Mouse (Mus musculus) frontal cortex, postnatal 36 days (tissue): Measurements from ENCODE around the gene Rbm8a.

Experiments
- DNase-seq, 2 experiments: peaks; one replicate each; pipeline ENCODE4 v3.0.0; 2022; ENCODE audit warnings: low spot score in 2 of 2

The Rbm8a gene

DNA sequence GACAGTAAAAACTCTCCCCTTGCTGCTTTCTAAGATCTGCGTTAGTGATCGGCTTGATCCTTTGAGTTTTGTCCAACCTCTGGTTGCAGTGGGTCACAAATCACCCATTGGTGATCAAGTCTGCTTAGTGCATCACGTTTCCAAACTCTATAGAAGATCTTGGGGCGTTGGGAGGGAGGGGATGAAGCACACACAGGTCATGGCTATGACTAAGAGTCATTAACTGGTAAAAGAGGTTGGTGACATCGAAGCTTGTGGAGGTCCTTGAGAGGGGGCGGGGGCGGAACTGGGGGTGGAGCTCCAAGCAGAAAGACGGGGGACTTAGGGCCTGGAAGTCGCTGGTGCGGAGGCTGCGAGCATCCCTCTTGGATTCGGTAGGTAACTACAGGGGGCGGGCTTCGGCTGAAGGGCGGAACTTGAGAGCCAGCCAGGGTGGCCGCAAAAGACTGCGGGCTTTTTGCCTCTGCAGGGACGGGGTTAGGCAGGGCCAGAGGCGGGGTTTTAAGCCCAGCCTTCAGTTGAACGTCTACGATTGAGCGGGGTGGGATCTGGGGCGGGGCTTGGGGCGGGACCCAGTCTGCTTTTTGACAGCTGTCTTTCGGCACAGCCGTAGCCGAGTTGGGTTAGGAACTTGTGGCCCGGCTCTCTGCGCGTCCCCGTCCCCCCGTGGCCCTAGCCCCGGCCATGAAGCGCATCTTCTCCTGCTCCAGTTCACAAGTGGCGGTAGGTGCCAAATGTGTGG, 40.2 kb downstream of the Rbm8a start, which contains the start of gene Ankrd35:
TSS of gene Ankrd35 (plus strand) at position 405 of the 742 bp plus-strand sequence.
- peak; percentile 71 to 74 for DNase-seq

DNA sequence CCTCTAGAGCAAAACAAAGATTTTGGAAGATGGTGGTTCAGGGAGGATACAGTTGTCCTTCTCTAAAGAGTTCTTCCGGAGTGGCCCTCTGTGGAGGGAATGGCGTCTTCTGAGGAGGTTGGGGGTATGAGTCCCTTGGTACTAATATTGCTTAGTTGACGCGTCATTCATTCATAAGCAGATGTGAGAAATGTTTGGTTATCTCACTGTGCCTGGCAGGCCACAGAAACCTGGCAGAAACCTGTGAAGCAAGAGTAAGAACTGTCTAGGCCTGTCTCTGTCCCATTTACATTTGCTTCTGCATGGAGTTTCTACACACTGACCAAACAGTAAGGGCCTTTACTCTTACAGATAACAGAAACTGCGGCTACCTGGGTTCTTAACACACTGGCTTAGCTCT, 41.8 kb downstream of the Rbm8a start:
- no peak for DNase-seq

DNA sequence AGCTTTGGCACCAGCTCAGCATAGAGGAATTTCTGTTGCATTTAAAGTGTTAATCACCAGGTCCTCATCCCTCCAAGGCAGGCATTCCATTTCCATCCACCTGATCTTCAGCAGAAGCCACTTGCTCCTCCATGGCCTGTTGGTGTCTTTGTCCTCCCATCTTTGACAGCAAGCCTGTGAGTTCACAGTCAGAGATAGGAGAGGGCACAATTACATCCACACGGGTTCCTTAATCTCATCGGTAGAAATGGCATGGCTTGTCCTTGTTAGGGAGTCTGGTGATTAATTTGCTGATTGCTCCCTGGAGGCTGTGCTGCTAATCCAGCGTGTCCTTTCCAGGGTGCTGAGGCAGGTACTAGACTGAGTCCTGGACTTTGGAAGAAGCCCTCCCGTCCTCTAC, 43.8 kb downstream of the Rbm8a start:
- DNase-seq = no peak

DNA sequence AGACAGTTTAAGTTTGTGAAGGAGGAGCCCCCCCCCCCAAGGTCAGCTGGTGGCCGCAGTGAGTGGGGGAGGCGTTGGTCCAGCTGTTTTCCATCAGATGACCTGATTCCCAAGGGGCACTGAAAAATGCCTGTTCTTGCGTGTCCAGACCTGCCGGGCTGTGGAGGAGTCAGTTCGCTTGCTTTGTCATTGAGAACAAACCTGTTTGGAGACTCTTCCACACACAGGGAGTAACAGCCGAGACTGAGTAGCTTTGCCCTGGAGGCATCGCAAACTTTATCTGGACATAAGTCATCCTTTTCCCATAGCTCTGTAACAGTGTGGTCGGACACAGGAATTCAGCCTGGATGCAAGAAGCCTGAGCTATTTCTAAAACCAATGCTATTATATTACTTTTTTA, 44.7 kb downstream of the Rbm8a start:
- DNase-seq = no peak

DNA sequence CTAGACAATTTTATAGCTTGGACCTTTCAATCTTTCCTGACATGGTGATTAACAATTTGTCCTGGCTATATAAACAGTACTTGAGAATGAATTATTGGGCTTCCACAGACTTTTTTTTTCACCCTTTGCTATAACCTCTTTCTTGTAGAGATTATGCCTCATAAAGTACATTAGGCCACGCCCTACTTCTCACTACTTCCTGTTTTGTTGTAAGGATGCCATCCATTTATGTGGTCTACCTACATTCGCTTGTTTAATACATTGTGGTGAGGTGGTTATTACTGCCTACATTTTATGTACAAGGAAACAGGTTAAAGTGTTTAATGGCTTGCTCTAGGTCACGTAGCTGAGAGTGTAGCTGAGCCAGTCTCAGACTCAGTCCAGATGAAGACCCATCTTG, 45.4 kb downstream of the Rbm8a start:
- DNase-seq = no peak

DNA sequence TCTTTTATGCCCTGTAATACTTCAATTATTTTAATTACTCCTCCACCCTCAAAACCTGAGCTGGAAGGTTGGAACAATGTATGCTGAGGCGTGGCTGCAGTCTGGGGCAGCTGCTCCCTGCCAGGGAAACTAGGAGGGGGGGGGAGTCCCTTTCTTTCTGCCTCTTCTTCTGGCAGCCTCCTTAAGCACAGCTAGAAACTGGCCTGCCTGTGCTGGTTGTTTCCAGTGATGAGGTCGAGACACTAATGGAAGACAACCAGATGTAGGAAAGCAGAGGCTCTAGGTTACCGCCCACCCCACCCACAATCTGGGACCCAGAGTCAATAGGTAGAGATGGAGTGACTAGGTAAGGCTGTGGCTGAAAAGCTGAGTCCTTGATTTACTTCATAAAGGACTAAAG, 46.0 kb downstream of the Rbm8a start:
- no peak for DNase-seq

DNA sequence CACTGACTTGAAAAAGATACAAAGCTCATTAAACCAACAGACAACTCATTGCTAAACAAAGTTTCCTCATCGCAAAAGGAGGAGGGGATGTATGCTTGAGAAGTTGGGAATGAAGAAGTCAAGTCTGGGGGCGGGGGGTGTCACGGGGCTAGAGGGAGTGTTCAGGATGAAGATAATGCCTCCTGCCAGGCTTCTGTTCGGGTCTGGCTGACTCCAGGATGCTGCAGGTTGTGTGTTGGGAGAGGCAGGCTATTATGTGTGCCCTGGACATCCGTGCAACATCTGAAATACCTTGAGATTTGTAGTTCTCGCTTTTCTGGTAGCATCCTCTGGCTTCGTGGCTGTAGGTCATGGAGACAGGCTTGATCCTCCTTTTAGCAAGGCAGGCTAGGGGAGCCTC, 48.7 kb downstream of the Rbm8a start:
- no peak for DNase-seq

DNA sequence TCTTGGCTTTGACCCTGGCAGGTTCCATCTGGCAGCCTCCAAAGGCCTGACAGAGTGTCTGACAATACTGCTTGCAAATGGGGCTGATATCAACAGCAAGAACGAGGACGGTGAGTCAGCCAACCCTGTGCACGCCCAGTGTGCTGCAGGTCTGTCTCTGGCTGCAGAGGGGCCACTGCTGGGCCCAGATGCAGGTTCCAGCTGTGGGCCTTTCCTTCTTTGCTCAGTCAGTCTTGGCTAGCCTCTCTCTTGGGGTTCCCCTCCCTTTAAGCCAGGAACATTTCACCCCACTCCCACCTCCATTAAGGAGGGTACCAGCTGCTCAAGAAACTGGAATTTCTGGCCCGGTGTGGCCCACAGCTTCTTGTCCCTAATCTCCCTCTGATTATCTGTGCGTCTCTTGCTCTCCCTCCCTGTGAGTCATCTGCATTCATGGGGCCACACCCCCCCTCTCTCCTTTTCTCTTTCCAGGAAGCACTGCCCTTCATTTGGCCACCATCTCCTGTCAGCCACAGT, 49.5 kb downstream of the Rbm8a start:
- DNase-seq = no peak

DNA sequence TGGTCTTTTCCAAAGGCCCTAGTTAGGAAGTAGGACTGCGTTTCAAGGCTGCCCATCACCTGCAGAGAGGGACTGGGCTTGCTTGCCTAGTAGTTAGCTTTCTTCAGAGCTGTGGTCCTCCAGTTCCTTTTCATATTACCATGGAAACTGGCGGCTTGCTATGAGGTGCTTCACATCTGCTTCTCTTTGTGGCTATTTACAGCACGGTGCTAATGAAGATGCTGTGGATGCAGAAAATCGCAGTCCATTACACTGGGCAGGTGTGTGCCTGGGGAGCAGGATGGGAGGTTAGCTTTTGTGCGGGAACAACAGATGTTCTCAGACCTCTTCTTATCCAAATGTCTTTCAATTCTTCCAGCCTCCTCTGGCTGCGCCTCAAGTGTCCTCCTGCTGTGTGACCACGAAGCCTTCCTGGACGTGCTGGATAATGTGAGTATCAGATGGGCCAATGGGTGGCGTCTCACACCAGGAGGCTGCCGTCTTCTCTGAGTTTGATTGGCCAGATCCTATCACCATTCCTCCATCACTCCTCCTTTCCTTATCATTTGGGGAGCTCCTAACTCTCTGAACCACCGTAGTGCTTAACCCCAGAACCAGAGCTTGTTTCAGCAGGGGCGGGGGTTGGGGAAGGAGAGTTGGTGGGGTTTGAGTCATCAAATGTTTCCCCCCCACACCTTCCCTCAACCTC, 50.7 kb downstream of the Rbm8a start:
- no peak for DNase-seq
